Mouse (Mus musculus) hindbrain, embryonic 13.5 days (tissue): ENCODE data around the gene Josd1. TPM values are rescaled to one million over a fixed set of nuclear protein-coding genes. Genes with fewer than 3 reads are reported as not detected.
A peak's percentile ranks its signal among the peaks of the same experiment; 100 is the strongest.

Source experiments
- ATAC-seq: fragments of 200-750 bp; cut with Nextera tagmentation; 2 replicates; pipeline ENCODE4 v1.8.0; 2017; ENCODE audit warnings: moderate TSS enrichment; ENCODE audit not compliant: low FRiP score
- H3K27ac ChIP-seq: fragments of 300-500 bp; sonication (generic); 2 replicates; pipeline ENCODE4 v1.5.1; 2015; ENCODE audit warnings: inconsistent platforms, mild to moderate bottlenecking, moderate library complexity
- H3K27me3 ChIP-seq: fragments of 300-500 bp; sonication (generic); 2 replicates; pipeline ENCODE4 v1.6.1; 2015; ENCODE audit warnings: mild to moderate bottlenecking, inconsistent platforms
- H3K36me3 ChIP-seq: fragments of 300-500 bp; sonication (generic); 2 replicates; pipeline ENCODE4 v1.6.1; 2015; ENCODE audit warnings: mild to moderate bottlenecking, inconsistent platforms
- H3K4me1 ChIP-seq: fragments of 300-500 bp; sonication (generic); replicated peaks from 2 replicates; pipeline ENCODE4 v1.6.1; 2015; ENCODE audit warnings: inconsistent platforms
- H3K4me2 ChIP-seq: fragments of 300-500 bp; sonication (generic); 2 replicates; pipeline ENCODE4 v1.6.1; 2015; ENCODE audit warnings: inconsistent platforms, mild to moderate bottlenecking, moderate library complexity
- H3K4me3 ChIP-seq: fragments of 300-500 bp; sonication (generic); 2 replicates; pipeline ENCODE4 v1.5.1; 2015; ENCODE audit warnings: mild to moderate bottlenecking, inconsistent platforms
- H3K9ac ChIP-seq: fragments of 300-500 bp; sonication (generic); 2 replicates; pipeline ENCODE4 v1.6.1; 2015; ENCODE audit warnings: mild to moderate bottlenecking, inconsistent platforms
- H3K9me3 ChIP-seq: fragments of 300-500 bp; sonication (generic); 2 replicates; pipeline ENCODE4 v1.6.1; 2016; ENCODE audit warnings: inconsistent platforms
- WGBS: fragments of 180-500 bp; shearing (Covaris S2); methylation state at CpG from one replicate; pipeline ENCODE4 v1.1.7; 2015; 5-methylcytosine and 5-hydroxymethylcytosine counted together
- polyA plus RNA-seq: library from polyadenylated mRNA; unstranded; fragments of >200 nt; fragmentation: Nextera tagmentation; extraction: Ambion mirVana; gene quantifications from 2 replicates; pipeline ENCODE4 v1.2.1, GENCODE M21; 2015

Gene Josd1
- 19.1 and 20.2 TPM in 2 replicates for polyA plus RNA-seq

DNA sequence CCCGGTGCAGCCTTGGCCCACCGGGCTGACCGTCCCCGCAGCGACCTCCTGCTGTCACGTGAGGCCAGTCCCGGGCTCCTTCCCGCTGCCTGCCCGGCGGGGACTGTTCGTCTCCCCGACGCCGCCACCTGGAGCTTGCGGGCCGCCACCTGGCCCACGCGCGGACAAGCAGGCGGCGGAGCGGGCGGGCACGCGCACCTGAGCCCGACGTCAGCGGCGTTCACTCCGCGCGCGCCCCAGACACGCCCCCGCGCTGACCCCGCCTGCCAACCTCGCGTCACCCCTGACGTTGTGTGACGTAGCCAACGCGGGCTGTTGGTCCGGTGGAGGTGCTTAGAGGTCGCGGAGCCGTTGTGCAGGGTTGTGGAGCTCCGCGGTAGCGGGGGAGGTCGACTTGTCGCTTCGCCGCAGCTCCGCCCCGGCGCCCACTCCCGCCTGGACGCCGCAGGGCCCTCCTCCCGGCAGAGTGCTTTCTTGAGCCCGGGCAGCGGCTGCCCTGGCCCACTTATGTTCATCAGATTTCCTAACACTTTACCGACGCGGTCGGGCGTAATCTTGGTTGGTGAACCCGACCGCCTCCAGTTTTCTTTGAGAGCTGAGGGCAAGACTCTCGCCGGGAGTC, at the start of gene Josd1:
Gene Josd1, minus strand, starts transcription at position 274 of the 622 bp plus-strand sequence.
- Histone ChIP-seq H3K9ac (peak within 1 kb of the TSS; percentile 96), H3K27me3 (no peaks in the 10 kb centered on the region), H3K36me3 (no peaks in the 10 kb centered on the region), H3K4me3 (peak within 1 kb of the TSS; percentile 92), H3K4me2 (peak within 1 kb of the TSS; percentile 82), H3K27ac (peak within 1 kb of the TSS; percentile 96), H3K4me1 (peaks cover 66% of the 10 kb centered on the region), H3K9me3 (no peaks in the 10 kb centered on the region)
- peak; percentile 30; the same call in 1 of the 2 replicates for ATAC-seq
- WGBS = under 1% methylated on average over 62 of the region's 72 CpGs

DNA sequence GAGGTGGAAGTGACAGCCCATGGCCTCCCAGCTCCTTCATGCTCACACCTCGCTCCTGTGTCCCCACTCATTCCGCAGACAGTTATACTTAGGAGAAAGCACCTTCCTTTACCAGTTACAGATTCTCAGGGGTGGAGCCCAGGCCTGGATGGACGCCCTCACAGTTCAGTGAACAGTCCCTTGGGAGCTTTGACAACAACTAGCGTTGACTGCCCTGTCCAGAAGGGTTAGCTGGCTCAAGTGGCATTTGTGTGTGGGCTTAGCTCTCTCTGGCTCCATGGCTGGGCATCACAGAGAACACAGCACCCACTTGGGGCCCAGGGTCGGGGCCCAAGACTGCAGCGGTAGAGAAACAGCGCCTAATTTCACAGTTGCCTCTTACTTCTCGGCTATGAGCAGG, 46.6 kb upstream of the Josd1 start:
- no peak for ATAC-seq
- 88% methylated on average over 8 of the region's 8 CpGs for WGBS
- peaks cover 92% of the 10 kb centered on the region for H3K36me3 ChIP-seq

DNA sequence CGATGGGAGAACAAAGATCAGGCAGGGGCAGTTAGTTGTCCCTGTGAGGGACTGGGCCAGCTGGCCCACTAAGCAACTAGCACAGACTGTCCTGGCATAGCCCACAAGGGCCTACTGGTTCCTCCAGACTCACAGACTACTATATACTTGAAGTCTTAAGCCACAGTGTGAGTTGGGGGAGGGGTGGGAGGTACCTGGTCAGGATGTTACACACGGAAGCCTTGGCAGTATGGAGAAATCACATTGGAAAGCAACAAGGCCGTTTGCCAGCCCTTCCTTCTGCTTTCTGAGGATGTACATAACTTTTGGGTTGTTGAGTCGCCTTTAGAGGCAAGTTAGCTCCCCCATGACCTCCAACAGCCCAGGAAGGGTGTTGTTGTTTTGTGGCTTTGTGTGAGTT, 45.9 kb upstream of the Josd1 start:
- no peak for ATAC-seq
- Histone ChIP-seq H3K4me2 (no peak overlapping the region), H3K4me1 (peaks cover 7% of the 10 kb centered on the region), H3K9me3 (no peaks in the 10 kb centered on the region), H3K36me3 (peaks cover 92% of the 10 kb centered on the region), H3K9ac (no peak overlapping the region), H3K27me3 (no peaks in the 10 kb centered on the region), H3K27ac (no peak overlapping the region), H3K4me3 (no peak overlapping the region)
- WGBS = 82% methylated on average over 4 of the region's 4 CpGs

More for the DNA sequence above, 46.6 kb upstream of the Josd1 start:
- Histone ChIP-seq H3K27me3 (no peaks in the 10 kb centered on the region), H3K4me2 (no peak overlapping the region), H3K4me3 (no peak overlapping the region), H3K27ac (no peak overlapping the region), H3K9ac (0 out of 2 replicates have a peak overlapping the region, but pooled peaks have one; percentile 1), H3K4me1 (peaks cover 10% of the 10 kb centered on the region), H3K9me3 (no peaks in the 10 kb centered on the region)

DNA sequence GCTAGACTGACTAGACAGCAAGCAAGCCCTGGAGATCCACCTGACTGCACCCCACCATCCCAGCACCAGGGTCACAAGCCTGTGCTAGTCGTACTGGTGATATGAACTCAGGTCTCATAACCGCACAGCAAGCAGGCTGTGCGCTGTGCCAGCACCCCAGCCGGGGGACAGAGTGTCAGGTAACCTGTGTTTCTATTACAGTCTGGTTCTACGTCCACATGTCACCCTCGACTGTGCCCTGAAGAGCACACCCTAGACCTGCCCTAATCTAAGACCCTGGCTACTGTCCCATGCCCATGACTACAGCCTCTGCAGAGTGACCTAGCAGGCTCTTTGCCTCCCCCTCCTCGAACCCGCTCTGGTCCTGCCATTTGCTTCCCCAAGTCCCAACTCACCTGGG, 45.5 kb upstream of the Josd1 start:
- Histone ChIP-seq H3K27ac (no peak overlapping the region), H3K4me2 (no peak overlapping the region), H3K9me3 (no peaks in the 10 kb centered on the region), H3K4me1 (peaks cover 7% of the 10 kb centered on the region; the same call in 1 of the 2 replicates), H3K36me3 (peaks cover 92% of the 10 kb centered on the region), H3K4me3 (no peak overlapping the region), H3K27me3 (no peaks in the 10 kb centered on the region), H3K9ac (no peak overlapping the region)
- WGBS = 95% methylated on average over 8 of the region's 8 CpGs
- ATAC-seq = no peak

DNA sequence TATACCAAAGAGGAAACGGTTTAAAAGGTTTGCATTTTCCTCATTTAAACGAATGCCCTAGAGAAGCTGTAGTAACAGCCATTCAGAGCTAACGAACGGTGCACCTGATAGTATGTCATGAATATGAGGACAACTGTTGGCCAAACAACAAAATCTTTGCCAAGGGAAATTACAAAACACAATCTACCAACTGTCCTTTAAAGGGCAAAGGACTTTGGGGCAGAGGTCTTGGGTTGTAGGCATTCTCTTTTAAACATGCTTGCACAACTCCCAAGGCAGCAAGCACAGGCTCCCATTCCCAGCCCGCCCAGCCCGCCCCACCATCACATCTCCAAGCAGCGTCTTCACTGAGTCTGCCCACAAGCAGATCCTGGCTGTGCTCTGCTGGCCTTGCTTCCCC, 43.8 kb upstream of the Josd1 start:
- no peak for ATAC-seq
- no peak overlapping the region for H3K27ac ChIP-seq
- no peak overlapping the region for H3K4me2 ChIP-seq
- H3K36me3 ChIP-seq = peaks cover 92% of the 10 kb centered on the region
- H3K4me1 ChIP-seq = peaks cover 6% of the 10 kb centered on the region; the same call in 1 of the 2 replicates
- no peaks in the 10 kb centered on the region for H3K9me3 ChIP-seq
- no peaks in the 10 kb centered on the region for H3K27me3 ChIP-seq
- H3K9ac ChIP-seq = no peak overlapping the region
- no peak overlapping the region for H3K4me3 ChIP-seq
- 89% methylated on average over 7 of the region's 7 CpGs for WGBS

DNA sequence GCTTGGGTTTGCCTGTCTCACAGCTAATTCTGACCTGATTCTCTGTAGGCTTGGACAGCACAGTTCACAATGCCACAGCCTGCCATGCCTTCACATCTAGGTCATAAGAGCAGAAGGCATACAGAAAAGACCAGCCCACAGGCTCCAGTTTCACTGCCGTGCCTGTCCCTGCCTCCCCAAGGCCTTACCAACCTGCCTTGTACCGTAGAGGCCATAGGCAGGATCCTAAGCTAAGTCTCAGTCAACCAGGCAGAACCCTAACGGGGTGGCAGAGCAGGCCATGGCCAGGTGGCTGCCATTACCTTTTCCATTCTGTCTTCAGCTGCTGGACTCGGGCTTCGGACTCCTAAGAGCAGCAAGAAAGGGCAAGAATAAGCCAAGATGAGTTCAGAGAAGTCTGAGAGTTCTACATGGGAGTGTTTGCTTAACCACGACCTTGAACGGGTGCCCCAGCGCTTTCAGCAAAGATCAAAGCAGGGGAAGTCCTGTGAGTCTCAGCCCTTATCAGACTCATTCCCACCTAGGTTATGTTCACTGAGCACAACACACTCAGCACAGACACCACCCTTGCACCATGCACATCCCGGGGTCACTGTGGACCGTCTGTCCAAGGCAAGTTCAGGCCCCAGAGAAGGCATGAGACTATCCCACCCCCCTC, 41.1 kb upstream of the Josd1 start:
- no peaks in the 10 kb centered on the region for H3K27me3 ChIP-seq
- H3K36me3 ChIP-seq = peaks cover 92% of the 10 kb centered on the region
- H3K4me3 ChIP-seq = no peak overlapping the region
- H3K4me2 ChIP-seq = no peak overlapping the region
- peak overlapping the region; percentile 2; the same call in 1 of the 2 replicates for H3K27ac ChIP-seq
- no peaks in the 10 kb centered on the region for H3K9me3 ChIP-seq
- H3K4me1 ChIP-seq = peaks cover 6% of the 10 kb centered on the region; the same call in 1 of the 2 replicates
- no peak overlapping the region for H3K9ac ChIP-seq
- WGBS = 93% methylated on average over 10 of the region's 10 CpGs
- ATAC-seq = no peak

DNA sequence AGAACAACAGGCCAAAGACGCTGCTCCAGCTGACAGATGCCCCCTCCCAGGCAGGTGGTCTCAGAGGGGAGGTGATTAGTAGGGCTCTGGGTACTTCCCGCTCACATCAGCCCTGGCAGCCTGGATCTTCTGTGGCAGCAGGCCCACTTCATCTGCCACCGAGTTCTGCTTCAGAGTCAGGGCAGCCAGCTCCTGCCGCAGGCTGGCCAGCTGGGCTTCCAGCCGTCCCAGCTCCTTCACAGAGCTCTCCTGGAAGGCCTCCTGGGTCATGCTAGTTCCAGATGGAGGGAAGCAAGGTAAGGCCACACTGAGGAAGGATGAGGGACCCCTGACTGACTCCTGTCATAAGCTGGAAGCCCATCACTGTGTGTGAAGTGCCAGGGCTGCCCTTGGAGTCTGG, 40.6 kb upstream of the Josd1 start:
- no peak overlapping the region for H3K4me2 ChIP-seq
- H3K4me3 ChIP-seq = no peak overlapping the region
- H3K9me3 ChIP-seq = no peaks in the 10 kb centered on the region
- H3K4me1 ChIP-seq = peaks cover 10% of the 10 kb centered on the region; the same call in 1 of the 2 replicates
- no peaks in the 10 kb centered on the region for H3K27me3 ChIP-seq
- WGBS = 41% methylated on average over 5 of the region's 5 CpGs
- no peak for ATAC-seq
- no peak overlapping the region for H3K9ac ChIP-seq
- peaks cover 86% of the 10 kb centered on the region for H3K36me3 ChIP-seq
- H3K27ac ChIP-seq = peak overlapping the region; percentile 50

DNA sequence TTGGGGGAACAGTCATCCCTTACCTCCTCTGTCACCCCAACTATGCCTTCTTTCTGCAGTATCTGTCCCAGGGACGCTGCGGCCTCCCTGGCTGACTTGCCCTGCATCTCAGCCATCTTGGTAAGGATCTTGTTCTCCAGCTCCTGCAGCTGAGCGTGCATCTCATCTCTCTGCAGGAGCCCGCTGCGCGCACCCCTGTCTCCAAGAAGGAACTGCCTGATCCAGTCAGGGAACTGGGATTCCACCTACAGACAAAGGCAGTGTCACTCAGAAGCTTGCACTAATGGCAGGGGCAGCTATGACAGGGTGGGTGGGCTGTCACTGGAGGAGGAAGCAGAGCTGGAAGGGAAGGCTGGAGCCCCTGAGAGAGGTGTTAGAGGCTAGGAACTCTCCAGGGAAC, 40.1 kb upstream of the Josd1 start:
- no peaks in the 10 kb centered on the region for H3K9me3 ChIP-seq
- H3K27me3 ChIP-seq = no peaks in the 10 kb centered on the region
- no peak overlapping the region for H3K4me3 ChIP-seq
- H3K36me3 ChIP-seq = peaks cover 82% of the 10 kb centered on the region
- ATAC-seq = no peak
- 76% methylated on average over 6 of the region's 6 CpGs for WGBS
- peak overlapping the region; percentile 50 for H3K27ac ChIP-seq
- H3K4me1 ChIP-seq = peaks cover 10% of the 10 kb centered on the region; the same call in 1 of the 2 replicates
- H3K4me2 ChIP-seq = no peak overlapping the region
- no peak overlapping the region for H3K9ac ChIP-seq

DNA sequence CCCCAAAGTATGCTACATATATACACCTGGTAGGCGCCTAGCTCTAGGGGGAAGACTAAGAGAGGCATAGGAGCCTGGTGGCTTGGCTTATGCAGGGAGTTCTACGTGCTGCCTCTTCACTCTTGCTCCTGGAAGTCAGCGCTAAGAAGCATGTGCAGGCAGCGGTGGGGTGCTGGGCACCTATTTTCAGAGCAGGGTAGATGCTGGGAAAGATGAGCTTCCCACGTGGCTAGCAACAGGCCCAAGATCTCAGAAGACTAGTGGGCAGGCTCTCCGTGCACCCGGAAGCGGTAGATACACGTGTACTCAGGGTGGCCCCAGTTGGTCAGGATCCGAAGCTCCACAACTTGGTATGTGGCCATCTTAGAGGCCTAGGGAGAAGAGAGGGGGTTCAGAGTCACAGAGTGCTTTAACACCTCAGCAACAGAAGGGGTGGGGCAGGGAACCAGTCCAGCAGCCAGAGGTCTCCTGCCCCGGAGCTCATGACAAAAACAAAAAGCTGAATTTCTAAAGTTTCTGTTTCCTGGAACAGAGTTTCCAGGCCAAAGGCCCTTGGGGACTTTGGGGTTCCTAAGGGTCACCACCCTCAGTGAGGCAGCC, 37.6 kb upstream of the Josd1 start:
- Histone ChIP-seq H3K27me3 (no peaks in the 10 kb centered on the region), H3K27ac (peak overlapping the region; percentile 44; the same call in 1 of the 2 replicates), H3K9me3 (no peaks in the 10 kb centered on the region), H3K4me1 (peaks cover 10% of the 10 kb centered on the region; the same call in 1 of the 2 replicates), H3K36me3 (peaks cover 79% of the 10 kb centered on the region), H3K4me2 (no peak overlapping the region), H3K9ac (0 out of 2 replicates have a peak overlapping the region, but pooled peaks have one; percentile 8), H3K4me3 (no peak overlapping the region)
- ATAC-seq = no peak
- WGBS = 92% methylated on average over 11 of the region's 11 CpGs

DNA sequence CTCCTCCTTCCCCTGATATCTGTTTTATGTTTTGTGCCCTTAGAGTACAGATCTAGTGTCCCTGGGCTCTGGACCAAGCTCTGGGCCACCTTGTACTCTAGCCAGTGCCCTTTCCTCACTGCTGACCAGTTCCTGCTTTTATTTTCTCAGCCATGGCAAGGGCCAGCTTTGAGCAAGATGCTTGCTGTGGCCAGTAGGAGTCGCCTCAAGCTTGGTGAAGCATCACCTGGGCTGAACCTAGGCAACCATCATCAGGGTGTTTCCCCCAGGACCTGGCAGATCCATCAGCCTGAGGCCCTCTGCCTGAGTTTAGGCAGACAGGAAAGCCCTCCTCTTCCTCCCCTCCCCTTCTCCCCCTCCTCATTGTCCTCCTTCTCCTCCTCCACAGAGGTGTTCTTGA, 35.7 kb upstream of the Josd1 start:
- no peak overlapping the region for H3K9ac ChIP-seq
- peaks cover 80% of the 10 kb centered on the region for H3K36me3 ChIP-seq
- WGBS = 29% methylated on average over 1 of the region's 1 CpGs
- H3K4me1 ChIP-seq = peaks cover 6% of the 10 kb centered on the region; the same call in 1 of the 2 replicates
- H3K27ac ChIP-seq = 0 out of 2 replicates have a peak overlapping the region, but pooled peaks have one; percentile 35
- H3K9me3 ChIP-seq = no peaks in the 10 kb centered on the region
- H3K4me2 ChIP-seq = no peak overlapping the region
- no peak overlapping the region for H3K4me3 ChIP-seq
- ATAC-seq = no peak
- H3K27me3 ChIP-seq = no peaks in the 10 kb centered on the region

DNA sequence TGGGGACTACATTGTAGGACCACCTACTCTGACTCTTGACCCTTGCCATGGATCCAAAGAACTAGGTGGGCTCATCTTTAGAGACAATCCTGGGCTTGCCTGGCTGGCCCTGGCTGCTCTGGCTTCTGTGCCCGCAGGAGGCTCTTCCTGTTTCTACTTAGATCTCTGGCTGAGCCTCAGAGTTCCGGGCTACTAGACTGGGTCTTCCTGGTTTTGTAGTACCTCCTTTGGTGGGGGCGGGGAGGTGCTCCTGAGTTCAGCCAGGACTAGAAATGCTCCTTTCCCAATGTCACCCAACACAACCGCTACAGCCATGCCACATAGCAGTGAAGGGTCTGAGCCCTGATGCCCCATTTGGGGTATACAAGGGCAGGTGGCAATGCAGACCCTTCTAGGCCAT, 33.1 kb upstream of the Josd1 start:
- Histone ChIP-seq H3K4me3 (no peak overlapping the region), H3K36me3 (peaks cover 80% of the 10 kb centered on the region), H3K27me3 (no peaks in the 10 kb centered on the region), H3K9me3 (no peaks in the 10 kb centered on the region), H3K4me1 (0 out of 2 replicates have a peak, but pooled peaks cover 4% of the 10 kb centered on the region), H3K27ac (no peak overlapping the region), H3K4me2 (no peak overlapping the region), H3K9ac (no peak overlapping the region)
- WGBS = 92% methylated on average over 4 of the region's 4 CpGs
- ATAC-seq = no peak

DNA sequence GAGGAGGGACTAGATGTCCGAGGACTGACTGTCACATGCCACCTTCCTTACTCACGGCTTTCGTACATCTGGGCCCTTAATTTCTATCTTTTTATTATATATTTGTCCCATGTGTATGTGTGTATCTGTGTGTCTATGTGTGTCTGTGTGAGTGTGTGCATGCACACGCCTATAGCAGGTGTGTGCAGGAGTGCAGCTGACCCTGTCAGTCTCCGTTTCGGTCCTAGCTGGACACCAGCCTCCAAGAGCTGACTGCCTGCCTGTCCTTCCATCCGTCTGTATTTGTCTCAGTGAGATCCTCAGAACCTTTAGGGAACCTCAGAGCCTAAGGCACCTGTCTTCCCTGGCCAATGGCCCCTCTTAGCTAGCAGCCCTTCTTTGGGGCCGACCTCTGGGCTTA, 32.5 kb upstream of the Josd1 start:
- Histone ChIP-seq H3K9ac (no peak overlapping the region), H3K27ac (no peak overlapping the region), H3K27me3 (no peaks in the 10 kb centered on the region), H3K36me3 (peaks cover 80% of the 10 kb centered on the region), H3K4me1 (0 out of 2 replicates have a peak, but pooled peaks cover 4% of the 10 kb centered on the region), H3K4me2 (no peak overlapping the region), H3K9me3 (no peaks in the 10 kb centered on the region), H3K4me3 (no peak overlapping the region)
- WGBS = 93% methylated on average over 8 of the region's 8 CpGs
- ATAC-seq = no peak
